Mouse (Mus musculus) intestine, postnatal 0 days (tissue): Measurements from ENCODE around the gene Igsf21. TPM values are rescaled to one million over a fixed set of nuclear protein-coding genes. Genes with fewer than 3 reads are reported as not detected.

Source experiments
- ATAC-seq: fragments of 200-750 bp; cut with Nextera tagmentation; 2 replicates; pipeline ENCODE4 v1.8.0; 2017; ENCODE audit warnings: mild to moderate bottlenecking, moderate TSS enrichment, moderate library complexity
- H3K27ac ChIP-seq: fragments of 300-500 bp; sonication (generic); 2 replicates; pipeline ENCODE4 v1.5.1; 2014; ENCODE audit warnings: mild to moderate bottlenecking, low read depth, low read length, moderate library complexity
- H3K27me3 ChIP-seq: fragments of 300-500 bp; sonication (generic); replicated peaks from 2 replicates; pipeline ENCODE4 v1.6.1; 2014; ENCODE audit warnings: low read length, mixed read lengths; ENCODE audit not compliant: control insufficient read depth, insufficient read depth
- H3K36me3 ChIP-seq: fragments of 300-500 bp; sonication (generic); 2 replicates; pipeline ENCODE4 v1.6.1; 2014; ENCODE audit warnings: mild to moderate bottlenecking, moderate library complexity; ENCODE audit not compliant: control insufficient read depth, insufficient read depth
- H3K4me1 ChIP-seq: fragments of 300-500 bp; sonication (generic); replicated peaks from 2 replicates; pipeline ENCODE4 v1.6.1; 2014; ENCODE audit warnings: antibody characterized with exemption, low read length, mixed read lengths; ENCODE audit not compliant: control insufficient read depth, insufficient read depth
- H3K4me2 ChIP-seq: fragments of 300-500 bp; sonication (generic); replicated peaks from 2 replicates; pipeline ENCODE4 v1.6.1; 2014; ENCODE audit warnings: low read depth, mild to moderate bottlenecking, moderate library complexity
- H3K4me3 ChIP-seq: fragments of 300-500 bp; sonication (generic); 2 replicates; pipeline ENCODE4 v1.5.1; 2014; ENCODE audit warnings: low read depth, low read length
- H3K9ac ChIP-seq: fragments of 300-500 bp; sonication (generic); 2 replicates; pipeline ENCODE4 v1.6.1; 2014; ENCODE audit warnings: mild to moderate bottlenecking, low read depth, low read length
- H3K9me3 ChIP-seq: fragments of 300-500 bp; sonication (generic); 2 replicates; pipeline ENCODE4 v1.6.1; 2016; ENCODE audit warnings: mixed run types; ENCODE audit not compliant: control insufficient read depth
- CTCF ChIP-seq: sonication (generic); IDR thresholded peaks from 2 replicates; pipeline ENCODE4 v1.5.1; 2016; ENCODE audit warnings: low read depth, mild to moderate bottlenecking, control low read depth, antibody characterized with exemption, moderate library complexity
- WGBS: fragments of 180-500 bp; shearing (Covaris S2); extraction: QIAGEN DNeasy Blood & Tissue Kit; methylation state at CpG from one replicate; pipeline ENCODE4 v1.1.7; 2014; 5-methylcytosine and 5-hydroxymethylcytosine counted together
- polyA plus RNA-seq: library from polyadenylated mRNA; unstranded; fragments of >200 nt; fragmentation: Nextera tagmentation; extraction: Ambion mirVana; gene quantifications from 2 replicates; pipeline ENCODE4 v1.2.1, GENCODE M21; 2015

The Igsf21 gene
- polyA plus RNA-seq, 1 experiment from 2014 or later = 0.93 TPM

DNA sequence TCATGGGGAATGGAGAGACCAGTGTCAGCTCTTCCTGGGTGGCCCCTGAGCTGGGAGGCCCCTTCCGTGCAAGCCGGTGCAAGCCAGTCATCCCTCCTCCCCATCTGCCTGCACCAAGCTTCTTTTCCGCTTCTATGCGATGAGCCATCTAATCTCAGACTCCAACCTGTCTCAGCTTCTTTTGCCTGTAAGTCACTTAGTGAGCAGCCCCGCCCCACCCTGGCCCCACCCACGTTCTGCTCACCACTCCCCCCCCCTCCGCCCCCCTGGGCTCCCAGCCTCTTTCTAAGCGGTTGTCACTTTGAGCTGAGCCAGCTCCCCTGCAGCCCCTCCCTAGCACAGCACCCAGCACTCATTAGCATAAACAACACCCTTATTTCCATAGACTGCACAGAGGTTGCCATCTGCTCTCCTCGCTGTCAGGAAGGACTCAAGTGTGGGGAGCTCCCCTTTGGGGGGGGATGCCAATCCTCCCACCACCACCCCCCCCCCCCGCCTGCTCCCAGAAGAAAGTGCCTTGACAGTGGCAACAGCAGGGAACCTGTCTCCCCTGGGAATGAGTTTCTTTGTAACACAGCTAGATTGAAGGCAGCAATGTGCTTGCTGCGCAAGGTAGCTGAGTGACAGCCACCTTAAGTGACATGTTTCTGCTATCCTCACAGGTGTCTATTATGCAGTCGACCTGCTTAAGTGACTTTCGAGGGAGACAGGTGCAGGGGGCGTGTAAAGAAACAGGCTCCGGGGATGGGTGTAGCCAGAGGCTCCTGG lies 176.8 kb downstream of the Igsf21 start:
- TF ChIP-seq CTCF = no peak
- Histone ChIP-seq H3K36me3 (no peaks in the 10 kb centered on the region), H3K4me2 (no peak overlapping the region), H3K4me1 (no peaks in the 10 kb centered on the region), H3K27me3 (no peaks in the 10 kb centered on the region; the same call in 1 of the 2 replicates), H3K4me3 (no peak overlapping the region), H3K9me3 (0 out of 2 replicates have a peak, but pooled peaks cover 8% of the 10 kb centered on the region), H3K9ac (no peak overlapping the region), H3K27ac (no peak overlapping the region)
- WGBS = 11% methylated on average over 15 of the region's 15 CpGs
- ATAC-seq = no peak

GRCm38 (mm10) chr4:140068468-140068867 lies 178.1 kb downstream of the Igsf21 start:
- Histone ChIP-seq H3K9me3 (0 out of 2 replicates have a peak, but pooled peaks cover 8% of the 10 kb centered on the region), H3K4me3 (no peak overlapping the region), H3K4me2 (no peak overlapping the region), H3K9ac (no peak overlapping the region), H3K27me3 (no peaks in the 10 kb centered on the region; the same call in 1 of the 2 replicates), H3K4me1 (no peaks in the 10 kb centered on the region), H3K27ac (no peak overlapping the region), H3K36me3 (no peaks in the 10 kb centered on the region)
- 0 out of 2 replicates have a peak, but pooled peaks have one; percentile 17 for TF ChIP-seq CTCF
- no peak for ATAC-seq
- WGBS = 93% methylated on average over 6 of the region's 6 CpGs

DNA sequence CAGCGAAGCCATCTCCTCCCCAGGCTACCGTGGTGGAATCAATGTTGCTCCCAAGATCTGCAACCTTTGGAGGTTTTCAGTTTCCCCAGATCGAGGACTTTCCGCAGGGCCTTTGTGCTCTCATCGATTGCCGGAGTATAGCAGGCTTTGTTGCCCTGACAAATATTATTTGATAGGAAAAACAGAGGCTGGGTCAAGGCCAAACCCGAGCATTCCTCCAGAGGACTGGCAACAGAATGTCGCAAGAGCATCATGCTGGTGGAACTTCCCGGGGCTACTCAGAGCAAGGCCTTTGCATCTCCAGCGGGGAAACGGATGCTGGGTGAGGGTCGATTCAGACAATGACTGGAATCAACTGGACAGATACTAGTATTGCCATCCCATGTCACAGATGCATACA lies 180.6 kb downstream of the Igsf21 start:
- 82% methylated on average over 12 of the region's 12 CpGs for WGBS
- no peak overlapping the region for H3K9ac ChIP-seq
- H3K27me3 ChIP-seq = no peaks in the 10 kb centered on the region; the same call in 1 of the 2 replicates
- H3K36me3 ChIP-seq = no peaks in the 10 kb centered on the region
- H3K27ac ChIP-seq = no peak overlapping the region
- no peak overlapping the region for H3K4me2 ChIP-seq
- H3K4me3 ChIP-seq = no peak overlapping the region
- TF ChIP-seq CTCF = no peak
- no peak for ATAC-seq
- H3K9me3 ChIP-seq = 0 out of 2 replicates have a peak, but pooled peaks cover 8% of the 10 kb centered on the region
- H3K4me1 ChIP-seq = no peaks in the 10 kb centered on the region

DNA sequence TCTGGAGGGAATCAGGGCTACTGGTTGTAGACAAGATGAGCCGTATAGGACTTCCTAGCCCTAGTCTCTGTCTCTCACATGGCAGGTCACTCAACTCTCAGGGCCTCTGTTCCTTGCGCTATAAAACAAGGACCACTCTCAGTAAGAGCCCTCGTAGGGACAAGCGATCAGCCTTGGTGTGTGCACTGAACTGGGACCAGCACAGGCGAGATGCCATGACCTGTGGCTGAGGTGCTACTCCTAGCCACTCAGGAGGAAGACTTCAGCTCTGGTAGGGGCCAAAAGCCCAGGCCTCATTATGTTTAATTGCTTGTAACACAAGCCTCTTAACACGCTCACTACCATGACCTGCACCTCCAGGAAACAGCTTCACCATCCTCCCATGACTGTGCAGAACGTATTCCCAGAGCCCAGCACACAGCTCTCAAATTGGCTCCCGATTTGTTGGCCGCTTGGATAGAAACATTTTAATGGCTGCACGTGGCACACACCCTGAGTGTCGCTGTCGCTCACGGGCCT lies 183.4 kb downstream of the Igsf21 start:
- no peak for ATAC-seq
- no peak overlapping the region for H3K4me2 ChIP-seq
- H3K36me3 ChIP-seq = no peaks in the 10 kb centered on the region
- WGBS = 90% methylated on average over 13 of the region's 13 CpGs
- no peak for TF ChIP-seq CTCF
- no peaks in the 10 kb centered on the region for H3K4me1 ChIP-seq
- H3K27me3 ChIP-seq = no peaks in the 10 kb centered on the region
- no peak overlapping the region for H3K27ac ChIP-seq
- H3K9me3 ChIP-seq = 0 out of 2 replicates have a peak, but pooled peaks cover 7% of the 10 kb centered on the region
- H3K9ac ChIP-seq = no peak overlapping the region
- no peak overlapping the region for H3K4me3 ChIP-seq

GRCm38 (mm10) chr4:140060251-140060650 lies 186.3 kb downstream of the Igsf21 start:
- ATAC-seq = no peak
- H3K4me1 ChIP-seq = no peaks in the 10 kb centered on the region
- H3K36me3 ChIP-seq = no peaks in the 10 kb centered on the region
- H3K9me3 ChIP-seq = no peaks in the 10 kb centered on the region
- H3K27ac ChIP-seq = no peak overlapping the region
- TF ChIP-seq CTCF = no peak
- no peak overlapping the region for H3K9ac ChIP-seq
- H3K4me3 ChIP-seq = no peak overlapping the region
- no peak overlapping the region for H3K4me2 ChIP-seq
- H3K27me3 ChIP-seq = no peaks in the 10 kb centered on the region
- 85% methylated on average over 5 of the region's 5 CpGs for WGBS

- H3K9me3 ChIP-seq = 0 out of 2 replicates have a peak, but pooled peaks cover 3% of the 10 kb centered on the region
- no peaks in the 10 kb centered on the region for H3K36me3 ChIP-seq
- WGBS = 82% methylated on average over 7 of the region's 7 CpGs
- H3K27ac ChIP-seq = no peak overlapping the region
- H3K4me3 ChIP-seq = no peak overlapping the region
- no peak for TF ChIP-seq CTCF
- ATAC-seq = no peak
- H3K4me2 ChIP-seq = no peak overlapping the region
- no peaks in the 10 kb centered on the region for H3K27me3 ChIP-seq
- H3K9ac ChIP-seq = no peak overlapping the region
- H3K4me1 ChIP-seq = no peaks in the 10 kb centered on the region
Observed at GRCm38 (mm10) chr4:140053042-140053441, 193.5 kb downstream of the Igsf21 start.
